13 mouse cellular contexts compared by ENCODE assay signal in genomic region chr5:104470981-104471391, GRCm38 (mm10). TPM values are rescaled to one million over a fixed set of nuclear protein-coding genes. Genes with fewer than 3 reads are reported as not detected.
DNase-seq lines count a peak whose midpoint lies in the region; ATAC-seq and TF ChIP-seq lines count a peak whose summit lies in the region.
"Had no signal": no experiment of that assay in that cellular context is flagged by ENCODE, and none has a peak within 500 bp of the region (broad histone marks: within the 10 kb centered on the region; RNA-seq: fewer than 3 reads in every experiment).

No protein-coding gene starts in this region.

- H3K36me3 ChIP-seq in hindbrain, postnatal 0 days (ENCODE audit: insufficient read depth, low read length) = peaks cover 24% of the 10 kb centered on the region
- H3K36me3 ChIP-seq in hindbrain, embryonic 14.5 days (replicated peaks; ENCODE audit: control insufficient read depth, insufficient read depth) = peaks cover 54% of the 10 kb centered on the region
- peaks cover 35% of the 10 kb centered on the region for H3K36me3 ChIP-seq in kidney, postnatal 0 days (ENCODE audit: insufficient read depth, low read length)

- H3K4me2 ChIP-seq in hindbrain, postnatal 0 days (ENCODE audit: low read depth, low read length) = no peak overlapping the region
- H3K4me2 ChIP-seq in hindbrain, embryonic 14.5 days (replicated peaks) = no peak overlapping the region
- no peak overlapping the region for H3K4me2 ChIP-seq in kidney, postnatal 0 days (ENCODE audit: low read length)
- H3K4me2 ChIP-seq: heart, embryonic 11.5 days; limb, embryonic 12.5 days had no signal

- no peak for TF ChIP-seq CTCF in hindbrain, postnatal 0 days (IDR thresholded peaks at IDR 0.05; ENCODE audit: low read depth)
- no peak for TF ChIP-seq CTCF in kidney, postnatal 0 days (IDR thresholded peaks at IDR 0.05; ENCODE audit: low read depth)

- H3K27me3 ChIP-seq in hindbrain, postnatal 0 days (ENCODE audit: insufficient read depth, low read length) = no peaks in the 10 kb centered on the region
- H3K27me3 ChIP-seq in hindbrain, embryonic 14.5 days (ENCODE audit: control insufficient read depth, insufficient read depth, low read length) = no peaks in the 10 kb centered on the region
- H3K27me3 ChIP-seq in kidney, postnatal 0 days (ENCODE audit: insufficient read depth, low read length) = no peaks in the 10 kb centered on the region
- H3K27me3 ChIP-seq: limb, embryonic 12.5 days had no signal

- peak; percentile 34 to 50 for DNase-seq in cerebellum, postnatal 10 days
- no peak for DNase-seq in cerebellum, adult 9-11 months
- DNase-seq in hindbrain, postnatal 0 days (ENCODE audit: low spot score) = peak; percentile 5
- no peak for DNase-seq in hindbrain, embryonic 14.5 days (ENCODE audit: low spot score)
- DNase-seq in adrenal gland, postnatal 36 days = peak; percentile 45 to 55
- DNase-seq in kidney, postnatal 0 days (ENCODE audit: low spot score) = peak; percentile 4
- DNase-seq in thymus, postnatal 36 days = no peak
- DNase-seq: lung, adult 2 months had no signal

- H3K4me3 ChIP-seq in hindbrain, postnatal 0 days (ENCODE audit: low read length) = no peak overlapping the region
- no peak overlapping the region for H3K4me3 ChIP-seq in hindbrain, embryonic 14.5 days (replicated peaks; ENCODE audit: low read length)
- no peak overlapping the region for H3K4me3 ChIP-seq in kidney, postnatal 0 days (replicated peaks; ENCODE audit: low read depth, low read length)
- H3K4me3 ChIP-seq: limb, embryonic 12.5 days had no signal

- H3K9me3 ChIP-seq in hindbrain, postnatal 0 days (ENCODE audit: low read length) = no peaks in the 10 kb centered on the region
- H3K9me3 ChIP-seq in hindbrain, embryonic 14.5 days (ENCODE audit: control insufficient read depth, low read length) = no peaks in the 10 kb centered on the region
- no peaks in the 10 kb centered on the region for H3K9me3 ChIP-seq in kidney, postnatal 0 days (replicated peaks; ENCODE audit: low read length)
- H3K9me3 ChIP-seq: limb, embryonic 12.5 days had no signal

- no peak overlapping the region for H3K9ac ChIP-seq in hindbrain, postnatal 0 days (replicated peaks; ENCODE audit: low read length)
- no peak overlapping the region for H3K9ac ChIP-seq in hindbrain, embryonic 14.5 days
- no peak overlapping the region for H3K9ac ChIP-seq in kidney, postnatal 0 days (ENCODE audit: low read depth, low read length)
- H3K9ac ChIP-seq: limb, embryonic 12.5 days had no signal

- WGBS in hindbrain, postnatal 0 days = 81% methylated on average over 5 of the region's 5 CpGs
- WGBS in hindbrain, embryonic 14.5 days = 87% methylated on average over 5 of the region's 5 CpGs
- WGBS in kidney, postnatal 0 days = 62% methylated on average over 5 of the region's 5 CpGs

- ATAC-seq in hindbrain, postnatal 0 days = no peak
- ATAC-seq in hindbrain, embryonic 14.5 days (ENCODE audit: low FRiP score) = no peak
- ATAC-seq in kidney, postnatal 0 days (replicated peaks; ENCODE audit: low FRiP score, low read depth) = 0 out of 2 replicates have a peak, but pooled peaks have one; percentile 59
- ATAC-seq in granulocyte monocyte progenitor cell, adult 5-6 weeks (replicated peaks; ENCODE audit: poor library complexity, severe bottlenecking) = no peak
- ATAC-seq: CD4-positive, CD25-positive, alpha-beta regulatory T cell, adult 4 months; intestine, embryonic 16.5 days had no signal

- no peak overlapping the region for H3K27ac ChIP-seq in hindbrain, postnatal 0 days
- H3K27ac ChIP-seq in hindbrain, embryonic 14.5 days = no peak overlapping the region
- H3K27ac ChIP-seq in kidney, postnatal 0 days = 0 out of 2 replicates have a peak overlapping the region, but pooled peaks have one; percentile 50
- H3K27ac ChIP-seq: limb, embryonic 12.5 days had no signal

- no peaks in the 10 kb centered on the region for H3K4me1 ChIP-seq in hindbrain, postnatal 0 days (ENCODE audit: insufficient read depth, low read length)
- H3K4me1 ChIP-seq in hindbrain, embryonic 14.5 days (replicated peaks; ENCODE audit: control insufficient read depth, insufficient read depth, low read length) = no peaks in the 10 kb centered on the region
- no peaks in the 10 kb centered on the region for H3K4me1 ChIP-seq in kidney, postnatal 0 days (replicated peaks; ENCODE audit: insufficient read depth, low read length)
- H3K4me1 ChIP-seq: limb, embryonic 12.5 days had no signal

RNA-seq across cellular contexts. Expression of gene Pkd2, which starts 11.7 kb away (rescaled TPM):
- 20.8 and 23.7 TPM in 2 replicates for total RNA-seq in hindbrain, postnatal 0 days (2014; rRNA removed)
- 5.3 and 6.0 TPM in 2 replicates for polyA plus RNA-seq in hindbrain, postnatal 0 days (2015; fragmentation: Nextera tagmentation; extraction: Ambion mirVana)
- 12.0 TPM in 2 replicates for polyA plus RNA-seq in hindbrain, embryonic 14.5 days (2014; fragmentation: Nextera tagmentation; extraction: Ambion mirVana)
- 10 to 100 TPM; 43.4 to 44.1 TPM for total RNA-seq in adrenal gland, postnatal 36 days (2021)
- 16.9 and 17.4 TPM in 2 replicates for polyA plus RNA-seq in kidney, postnatal 0 days (2015; fragmentation: Nextera tagmentation; extraction: Ambion mirVana)
- total RNA-seq in granulocyte monocyte progenitor cell, adult 5-6 weeks (2014; fragmentation: Nextera tagmentation) = 4.3 and 4.8 TPM in 2 replicates
- total RNA-seq in granulocyte monocyte progenitor cell, adult 5-6 weeks (2017) = 3.5 TPM in 2 replicates

RNA-seq across cellular contexts. Expression of gene Spp1, which starts 36.1 kb away (rescaled TPM):
- total RNA-seq in hindbrain, postnatal 0 days (2014; rRNA removed) = 13.2 and 18.7 TPM in 2 replicates
- polyA plus RNA-seq in hindbrain, postnatal 0 days (2015; fragmentation: Nextera tagmentation; extraction: Ambion mirVana) = 30.0 and 35.6 TPM in 2 replicates
- 7.4 and 12.4 TPM in 2 replicates for polyA plus RNA-seq in hindbrain, embryonic 14.5 days (2014; fragmentation: Nextera tagmentation; extraction: Ambion mirVana)
- total RNA-seq in adrenal gland, postnatal 36 days (2021) = 100 to 1,000 TPM; 126 to 196 TPM
- 1,587 and 1,767 TPM in 2 replicates for polyA plus RNA-seq in kidney, postnatal 0 days (2015; fragmentation: Nextera tagmentation; extraction: Ambion mirVana)
- 3.7 and 6.6 TPM in 2 replicates for total RNA-seq in granulocyte monocyte progenitor cell, adult 5-6 weeks (2014; fragmentation: Nextera tagmentation)
- total RNA-seq in granulocyte monocyte progenitor cell, adult 5-6 weeks (2017) = 2.3 and 14.9 TPM in 2 replicates

RNA-seq across cellular contexts. Expression of gene BC005561, which starts 37.2 kb away (rescaled TPM):
- 2.9 and 4.3 TPM in 2 replicates for total RNA-seq in hindbrain, postnatal 0 days (2014; rRNA removed)
- 8.9 and 9.4 TPM in 2 replicates for polyA plus RNA-seq in hindbrain, postnatal 0 days (2015; fragmentation: Nextera tagmentation; extraction: Ambion mirVana)
- polyA plus RNA-seq in hindbrain, embryonic 14.5 days (2014; fragmentation: Nextera tagmentation; extraction: Ambion mirVana) = 12.2 and 13.7 TPM in 2 replicates
- total RNA-seq in adrenal gland, postnatal 36 days (2021) = 10 to 100 TPM in 1 of 2 experiments, 1 to 10 TPM in 1; 8.8 to 12.6 TPM
- 9.8 TPM in 2 replicates for polyA plus RNA-seq in kidney, postnatal 0 days (2015; fragmentation: Nextera tagmentation; extraction: Ambion mirVana)
- total RNA-seq in granulocyte monocyte progenitor cell, adult 5-6 weeks (2014; fragmentation: Nextera tagmentation) = 14.7 and 15.2 TPM in 2 replicates
- 11.5 and 16.8 TPM in 2 replicates for total RNA-seq in granulocyte monocyte progenitor cell, adult 5-6 weeks (2017)

Comparison
In these comparisons a context has a peak if more than half of its experiments do, and no peak if none do; other contexts are left out.
1. DNase-seq: peak in cerebellum, postnatal 10 days (2 of 2), hindbrain, postnatal 0 days (single experiment), adrenal gland, postnatal 36 days (2 of 2) and kidney, postnatal 0 days (single experiment); none in cerebellum, adult 9-11 months (single experiment), hindbrain, embryonic 14.5 days (single experiment) and thymus, postnatal 36 days (0 of 2).